Mouse (Mus musculus) intestine, postnatal 0 days (tissue): ENCODE data around the gene Cd44. TPM values are rescaled to one million over a fixed set of nuclear protein-coding genes. Genes with fewer than 3 reads are reported as not detected.
A peak's percentile ranks its signal among the peaks of the same experiment; 100 is the strongest.

Source experiments
- ATAC-seq: fragments of 200-750 bp; cut with Nextera tagmentation; 2 replicates; pipeline ENCODE4 v1.8.0; 2017; ENCODE audit warnings: mild to moderate bottlenecking, moderate TSS enrichment, moderate library complexity
- H3K27ac ChIP-seq: fragments of 300-500 bp; sonication (generic); 2 replicates; pipeline ENCODE4 v1.5.1; 2014; ENCODE audit warnings: mild to moderate bottlenecking, low read depth, low read length, moderate library complexity
- H3K27me3 ChIP-seq: fragments of 300-500 bp; sonication (generic); replicated peaks from 2 replicates; pipeline ENCODE4 v1.6.1; 2014; ENCODE audit warnings: low read length, mixed read lengths; ENCODE audit not compliant: control insufficient read depth, insufficient read depth
- H3K36me3 ChIP-seq: fragments of 300-500 bp; sonication (generic); 2 replicates; pipeline ENCODE4 v1.6.1; 2014; ENCODE audit warnings: mild to moderate bottlenecking, moderate library complexity; ENCODE audit not compliant: control insufficient read depth, insufficient read depth
- H3K4me1 ChIP-seq: fragments of 300-500 bp; sonication (generic); replicated peaks from 2 replicates; pipeline ENCODE4 v1.6.1; 2014; ENCODE audit warnings: antibody characterized with exemption, low read length, mixed read lengths; ENCODE audit not compliant: control insufficient read depth, insufficient read depth
- H3K4me2 ChIP-seq: fragments of 300-500 bp; sonication (generic); replicated peaks from 2 replicates; pipeline ENCODE4 v1.6.1; 2014; ENCODE audit warnings: low read depth, mild to moderate bottlenecking, moderate library complexity
- H3K4me3 ChIP-seq: fragments of 300-500 bp; sonication (generic); 2 replicates; pipeline ENCODE4 v1.5.1; 2014; ENCODE audit warnings: low read depth, low read length
- H3K9ac ChIP-seq: fragments of 300-500 bp; sonication (generic); 2 replicates; pipeline ENCODE4 v1.6.1; 2014; ENCODE audit warnings: mild to moderate bottlenecking, low read depth, low read length
- H3K9me3 ChIP-seq: fragments of 300-500 bp; sonication (generic); 2 replicates; pipeline ENCODE4 v1.6.1; 2016; ENCODE audit warnings: mixed run types; ENCODE audit not compliant: control insufficient read depth
- CTCF ChIP-seq: sonication (generic); IDR thresholded peaks from 2 replicates; pipeline ENCODE4 v1.5.1; 2016; ENCODE audit warnings: low read depth, mild to moderate bottlenecking, control low read depth, antibody characterized with exemption, moderate library complexity
- WGBS: fragments of 180-500 bp; shearing (Covaris S2); extraction: QIAGEN DNeasy Blood & Tissue Kit; methylation state at CpG from one replicate; pipeline ENCODE4 v1.1.7; 2014; 5-methylcytosine and 5-hydroxymethylcytosine counted together
- polyA plus RNA-seq: library from polyadenylated mRNA; unstranded; fragments of >200 nt; fragmentation: Nextera tagmentation; extraction: Ambion mirVana; gene quantifications from 2 replicates; pipeline ENCODE4 v1.2.1, GENCODE M21; 2015

Cd44 gene
- polyA plus RNA-seq, 1 experiment from 2014 or later, result 10.6 TPM

- Histone ChIP-seq H3K4me2 (no peak overlapping the region), H3K9ac (no peak overlapping the region), H3K27me3 (no peaks in the 10 kb centered on the region), H3K36me3 (no peaks in the 10 kb centered on the region), H3K9me3 (no peaks in the 10 kb centered on the region), H3K4me1 (no peaks in the 10 kb centered on the region), H3K27ac (peak overlapping the region; percentile 9; the same call in 1 of the 2 replicates), H3K4me3 (no peak overlapping the region)
- WGBS, result 65% methylated on average over 9 of the region's 9 CpGs
- peak; percentile 81 for ATAC-seq
- no peak for TF ChIP-seq CTCF
Measured at GRCm38 (mm10) chr2:102825961-102826633, 75.4 kb downstream of the Cd44 start.

DNA sequence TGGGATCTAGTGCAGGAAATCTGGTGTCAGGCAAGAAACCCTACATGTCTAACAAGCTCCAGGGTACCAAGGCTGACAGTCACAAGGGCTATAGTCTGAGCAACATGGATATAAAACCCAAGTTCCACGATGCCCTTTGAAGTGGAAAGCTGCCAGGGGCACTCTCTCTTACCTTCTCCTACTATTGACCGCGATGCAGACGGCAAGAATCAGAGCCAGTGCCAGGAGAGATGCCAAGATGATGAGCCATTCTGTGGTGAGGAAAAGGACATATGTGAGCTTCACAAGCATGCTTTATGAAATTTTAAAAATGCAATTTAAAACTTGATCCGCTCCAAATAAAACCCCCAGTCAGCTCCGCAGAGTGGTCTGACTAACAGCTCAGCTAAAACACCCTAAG lies 79.4 kb downstream of the Cd44 start:
- Histone ChIP-seq H3K4me2 (no peak overlapping the region), H3K9me3 (no peaks in the 10 kb centered on the region), H3K36me3 (no peaks in the 10 kb centered on the region), H3K27me3 (no peaks in the 10 kb centered on the region), H3K27ac (no peak overlapping the region), H3K4me1 (no peaks in the 10 kb centered on the region), H3K4me3 (no peak overlapping the region), H3K9ac (no peak overlapping the region)
- no peak for TF ChIP-seq CTCF
- no peak for ATAC-seq
- WGBS, result 90% methylated on average over 6 of the region's 6 CpGs

DNA sequence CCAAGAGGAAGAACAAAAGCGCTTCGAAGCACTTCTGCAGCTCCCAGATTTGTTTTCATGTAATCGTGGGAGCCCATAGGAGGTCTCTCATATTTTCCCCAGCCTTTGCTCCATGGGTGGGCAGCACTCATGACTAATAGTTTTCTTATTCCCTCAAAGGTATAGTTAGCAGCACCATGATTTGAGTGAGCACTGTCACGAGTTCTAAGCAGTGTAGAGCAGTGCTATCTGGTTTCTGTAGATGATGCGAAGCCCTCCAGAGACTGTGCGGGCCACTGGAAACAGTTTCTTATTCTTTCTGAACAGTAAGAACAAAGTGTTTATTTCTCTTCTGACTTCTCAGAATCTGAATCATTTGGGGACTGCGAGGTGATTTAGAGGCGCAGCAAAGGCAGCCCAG lies 80.7 kb downstream of the Cd44 start:
- Histone ChIP-seq H3K4me1 (peaks cover 2% of the 10 kb centered on the region; the same call in 1 of the 2 replicates), H3K9ac (no peak overlapping the region), H3K4me2 (no peak overlapping the region), H3K36me3 (no peaks in the 10 kb centered on the region), H3K27ac (no peak overlapping the region), H3K27me3 (no peaks in the 10 kb centered on the region), H3K4me3 (no peak overlapping the region), H3K9me3 (no peaks in the 10 kb centered on the region)
- no peak for TF ChIP-seq CTCF
- WGBS, result 74% methylated on average over 8 of the region's 8 CpGs
- no peak for ATAC-seq

DNA sequence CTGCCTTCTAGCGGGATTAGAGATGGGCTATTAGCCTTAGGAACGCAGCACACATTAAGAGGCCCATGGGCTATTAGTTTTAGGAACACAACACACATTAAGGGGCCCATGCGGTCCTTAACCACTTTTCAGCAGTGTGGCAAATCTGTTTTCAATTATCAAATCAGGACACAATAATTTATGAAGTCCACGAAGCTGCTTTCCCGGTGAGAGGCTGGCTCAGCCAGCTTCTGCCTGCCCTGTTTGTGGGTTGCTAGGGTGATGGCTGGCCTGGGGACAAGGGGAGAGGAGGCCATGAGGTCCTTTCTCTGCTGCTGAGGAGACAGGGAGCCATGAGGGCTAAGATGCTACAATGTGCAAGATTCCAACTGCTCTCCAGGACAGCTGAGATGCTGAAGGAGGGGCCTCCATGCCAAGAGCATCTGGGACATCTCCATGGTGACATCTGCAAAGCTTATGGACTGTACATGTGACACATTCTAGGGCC lies 81.2 kb downstream of the Cd44 start:
- H3K27ac ChIP-seq, result no peak overlapping the region
- no peaks in the 10 kb centered on the region for H3K36me3 ChIP-seq
- no peaks in the 10 kb centered on the region for H3K9me3 ChIP-seq
- no peak overlapping the region for H3K4me3 ChIP-seq
- H3K4me2 ChIP-seq, result no peak overlapping the region
- no peak for ATAC-seq
- WGBS, result 77% methylated on average over 5 of the region's 5 CpGs
- TF ChIP-seq CTCF, result no peak
- peaks cover 3% of the 10 kb centered on the region; the same call in 1 of the 2 replicates for H3K4me1 ChIP-seq
- H3K9ac ChIP-seq, result no peak overlapping the region
- no peaks in the 10 kb centered on the region for H3K27me3 ChIP-seq

GRCm38 (mm10) chr2:102815289-102815809 lies 86.1 kb downstream of the Cd44 start:
- no peaks in the 10 kb centered on the region for H3K27me3 ChIP-seq
- no peak overlapping the region for H3K9ac ChIP-seq
- ATAC-seq, result peak; percentile 91
- no peak overlapping the region; the same call in 1 of the 2 replicates for H3K27ac ChIP-seq
- 15% methylated on average over 6 of the region's 6 CpGs for WGBS
- no peak overlapping the region for H3K4me2 ChIP-seq
- no peak for TF ChIP-seq CTCF
- no peak overlapping the region for H3K4me3 ChIP-seq
- H3K4me1 ChIP-seq, result peaks cover 3% of the 10 kb centered on the region; the same call in 1 of the 2 replicates
- H3K36me3 ChIP-seq, result no peaks in the 10 kb centered on the region
- no peaks in the 10 kb centered on the region for H3K9me3 ChIP-seq

GRCm38 (mm10) chr2:102812756-102813155 lies 88.7 kb downstream of the Cd44 start:
- no peak for ATAC-seq
- Histone ChIP-seq H3K4me2 (no peak overlapping the region), H3K9me3 (no peaks in the 10 kb centered on the region), H3K9ac (no peak overlapping the region), H3K27me3 (no peaks in the 10 kb centered on the region), H3K4me1 (peaks cover 3% of the 10 kb centered on the region; the same call in 1 of the 2 replicates), H3K36me3 (no peaks in the 10 kb centered on the region), H3K4me3 (no peak overlapping the region), H3K27ac (no peak overlapping the region)
- TF ChIP-seq CTCF, result no peak
- 70% methylated on average over 4 of the region's 4 CpGs for WGBS
